Mouse (Mus musculus) megakaryocyte, adult 5-6 weeks (primary cell): ENCODE measurements at regions not wholly inside any gene's neighbourhood (a gene's known extent, or its start where the extent isn't known, plus 50 kb on each side); places are given as distances from the start of the nearest gene placed in this dataset.

Source experiments
- ATAC-seq: 2 replicates; pipeline ENCODE4 v1.8.0; 2016; ENCODE audit warnings: mild to moderate bottlenecking, inconsistent platforms; ENCODE audit not compliant: poor library complexity, severe bottlenecking

DNA sequence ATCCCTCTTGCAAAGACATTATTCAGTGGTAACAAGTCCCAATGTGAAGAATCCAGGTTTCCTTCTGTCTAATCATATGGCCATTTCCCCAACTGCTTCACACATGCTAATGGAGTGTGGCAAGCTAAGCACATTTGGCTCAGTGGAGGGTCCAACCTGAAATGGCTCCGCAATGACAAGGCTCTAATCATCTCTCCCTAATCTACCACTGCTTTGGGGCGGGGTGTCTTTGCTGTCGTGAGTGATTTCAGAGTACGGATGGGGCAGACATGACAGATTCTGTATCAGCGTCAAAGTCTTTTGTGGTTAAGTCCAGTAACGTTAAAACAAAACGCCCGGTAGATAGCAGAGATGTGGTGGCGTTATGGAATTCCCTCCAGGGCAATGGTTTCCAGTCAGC, 52.2 kb upstream of the Lmo4 start:
- ATAC-seq = no peak

DNA sequence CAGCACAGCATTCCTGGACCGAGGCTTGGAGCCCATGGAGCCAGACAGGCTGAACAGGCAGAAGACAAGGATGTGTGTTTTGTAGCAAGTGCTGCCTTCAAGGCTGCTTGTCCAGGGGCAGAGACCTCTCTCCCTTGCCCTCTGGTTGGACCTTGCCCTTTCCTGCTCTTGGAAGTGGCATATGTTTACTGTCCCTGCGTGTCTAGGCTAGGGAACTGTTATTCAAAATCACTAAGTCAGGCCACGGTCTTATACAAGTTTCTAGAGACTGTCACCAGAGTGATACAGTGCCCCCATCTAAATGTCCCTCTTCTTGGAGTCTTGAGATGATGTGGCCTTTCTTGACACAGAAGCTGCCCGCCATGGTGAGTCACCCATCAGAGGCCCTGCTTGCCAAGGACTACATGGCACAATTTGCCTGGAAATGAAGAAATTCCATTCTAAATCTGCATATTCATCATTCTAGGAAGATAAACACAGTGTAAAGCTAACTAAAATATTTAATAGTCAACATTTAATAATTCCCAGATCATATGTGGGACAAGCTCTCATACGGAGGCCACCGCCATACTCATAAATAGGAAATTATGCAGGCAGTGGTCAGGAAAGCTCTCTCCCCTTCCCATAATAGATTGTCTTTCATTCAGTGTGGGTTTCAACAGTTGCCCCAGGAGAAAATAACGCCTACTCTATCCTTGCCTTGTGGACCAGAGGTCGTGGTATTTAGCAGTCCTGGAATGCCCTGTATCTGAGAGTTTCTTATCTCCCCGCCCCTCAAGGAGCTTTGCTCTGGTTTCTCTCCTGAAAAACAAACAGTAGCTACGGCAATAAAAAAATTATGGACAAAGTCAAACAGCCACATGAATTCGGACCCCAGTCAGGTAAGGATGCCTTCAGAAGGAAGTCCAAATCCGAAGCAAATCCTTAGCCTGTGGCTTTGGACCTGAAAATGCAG, 50.9 kb upstream of the Lmo4 start:
- no peak for ATAC-seq
